Mouse (Mus musculus) ES-E14 (cell line): ENCODE measurements around the gene Cdc26. TPM values are rescaled to one million over a fixed set of nuclear protein-coding genes. Genes with fewer than 3 reads are reported as not detected.

Source experiments
- DNase-seq: peaks from one replicate; pipeline ENCODE4 v3.0.0-alpha.2; 2013; ENCODE audit warnings: low read depth, low spot score
- H3K27ac ChIP-seq: 2 replicates; pipeline ENCODE4 v1.5.1; 2012; ENCODE audit warnings: low read depth, mild to moderate bottlenecking, low read length, moderate library complexity, mixed read lengths; ENCODE audit not compliant: poor library complexity, insufficient read depth, severe bottlenecking
- H3K36me3 ChIP-seq: 2 replicates; pipeline ENCODE4 v1.6.1; 2012; ENCODE audit warnings: mild to moderate bottlenecking, low read length, moderate library complexity, mixed read lengths; ENCODE audit not compliant: control insufficient read depth, poor library complexity, insufficient read depth, severe bottlenecking
- H3K4me1 ChIP-seq, 2 experiments: fragments of 150-350 bp in 1 of 2; sonication (generic) in 1 of 2; 2 replicates each; pipeline ENCODE4 v1.6.1; 2012; ENCODE audit warnings: low read length in 2 of 2, mild to moderate bottlenecking in 1 of 2, mixed read lengths in 1 of 2; ENCODE audit not compliant: control insufficient read depth in 2 of 2, insufficient read depth in 2 of 2, poor library complexity in 1 of 2
- H3K4me3 ChIP-seq, 2 experiments: fragments of 150-350 bp in 1 of 2; sonication (generic) in 1 of 2; 2 replicates each; pipeline ENCODE4 v1.5.1; 2012; ENCODE audit warnings: low read length in 2 of 2, low read depth in 1 of 2, mild to moderate bottlenecking in 1 of 2, mixed read lengths in 1 of 2; ENCODE audit not compliant: insufficient read depth in 1 of 2, poor library complexity in 1 of 2, severe bottlenecking in 1 of 2
- H3K9ac ChIP-seq: 2 replicates; pipeline ENCODE4 v1.6.1; 2012; ENCODE audit warnings: low read depth, mild to moderate bottlenecking, low read length, mixed read lengths; ENCODE audit not compliant: poor library complexity, insufficient read depth, severe bottlenecking
- H3K9me3 ChIP-seq: fragments of 150-350 bp; sonication (generic); 2 replicates; pipeline ENCODE4 v1.6.1; 2012; ENCODE audit warnings: low read depth, mild to moderate bottlenecking, low read length; ENCODE audit not compliant: control insufficient read depth, insufficient read depth
- CHD2 ChIP-seq: IDR thresholded peaks from 2 replicates; pipeline ENCODE4 v1.6.1; 2014; ENCODE audit warnings: mild to moderate bottlenecking, low read depth, low read length, inconsistent platforms
- HCFC1 ChIP-seq: IDR thresholded peaks from 2 replicates; pipeline ENCODE4 v1.6.1; 2012; ENCODE audit warnings: low read length, inconsistent platforms, borderline replicate concordance; ENCODE audit not compliant: insufficient read depth
- MAFK ChIP-seq: IDR thresholded peaks from 2 replicates; pipeline ENCODE4 v1.6.1; 2014; ENCODE audit warnings: mild to moderate bottlenecking, low read depth, low read length, inconsistent platforms; ENCODE audit not compliant: insufficient read depth
- ZC3H11A ChIP-seq: IDR thresholded peaks from 2 replicates; pipeline ENCODE4 v1.6.1; 2012; ENCODE audit warnings: low read depth, mild to moderate bottlenecking, inconsistent platforms, low read length, borderline replicate concordance
- ZNF384 ChIP-seq: IDR thresholded peaks from 2 replicates; pipeline ENCODE4 v1.6.1; 2012; ENCODE audit warnings: low read depth, low read length, inconsistent platforms
- in situ Hi-C, 2 experiments: fragments of 600-800 bp; cut with MboI; formaldehyde crosslinking; loops; one replicate each; pipeline ENCODE4 v1.15.1; 2025; ENCODE audit warnings: low sequenced_read_pairs in 2 of 2, inconsistent platforms in 1 of 2; ENCODE audit not compliant: unreplicated experiment in 2 of 2
- total RNA-seq: library from RNA; depleted of rRNA; stranded (reverse); fragments of 300-350 nt; gene quantifications from 2 replicates; pipeline ENCODE4 v1.2.3, GENCODE M21; 2012; rRNA removed

Gene Cdc26
- total RNA-seq, 1 experiment = 69.1 TPM

DNA sequence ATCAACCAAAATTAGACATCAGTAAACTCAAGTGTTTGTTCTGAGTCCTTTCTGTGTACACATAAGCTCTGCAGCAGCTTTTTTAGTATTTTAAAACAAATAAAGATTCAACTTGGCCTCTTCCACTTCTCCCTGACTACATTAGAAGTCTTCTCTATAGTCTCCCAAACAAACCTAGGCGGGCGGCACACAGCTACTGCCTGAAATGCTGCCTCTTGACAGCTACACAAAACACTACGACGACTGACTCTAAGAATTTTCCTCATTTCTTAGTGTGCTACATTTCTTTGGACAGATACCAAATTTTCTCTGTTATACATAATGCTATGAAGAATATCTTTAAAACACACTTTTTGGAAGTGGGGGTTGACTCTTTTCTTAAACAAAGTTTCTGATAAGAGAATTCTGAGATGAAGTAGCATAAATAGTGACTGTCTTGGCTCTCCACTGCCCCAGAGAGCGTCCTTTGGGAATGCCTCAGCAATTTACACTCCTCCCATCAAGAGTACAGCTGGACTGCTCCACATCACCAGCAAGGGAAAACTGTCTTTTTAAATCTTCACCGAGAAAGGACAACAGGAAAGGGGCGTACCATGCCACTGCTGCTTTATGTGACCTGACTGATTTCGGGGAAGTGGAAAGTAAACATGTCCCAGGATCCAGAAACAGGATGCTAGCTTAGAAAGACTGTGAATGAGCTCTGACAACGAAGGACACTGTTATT is 60.7 kb downstream of the Cdc26 start:
- Histone ChIP-seq H3K9ac (no peak overlapping the region), H3K36me3 (no peaks in the 10 kb centered on the region; the same call in 1 of the 2 replicates), H3K4me1 (no peaks in the 10 kb centered on the region), H3K27ac (no peak overlapping the region), H3K4me3 (no peak overlapping the region), H3K9me3 (no peaks in the 10 kb centered on the region)
- TF ChIP-seq ZC3H11A (no peak), MAFK (no peak), ZNF384 (no peak), HCFC1 (no peak), CHD2 (no peak)
- in situ Hi-C loops = no loop called here
- DNase-seq = no peak

- no peaks in the 10 kb centered on the region; the same call in 1 of the 2 replicates for H3K36me3 ChIP-seq
- no peaks in the 10 kb centered on the region for H3K4me1 ChIP-seq
- DNase-seq = no peak
- no peak overlapping the region for H3K27ac ChIP-seq
- no peak overlapping the region for H3K4me3 ChIP-seq
- H3K9me3 ChIP-seq = no peaks in the 10 kb centered on the region
- TF ChIP-seq MAFK (no peak), ZNF384 (no peak), CHD2 (no peak), HCFC1 (no peak), ZC3H11A (no peak)
- in situ Hi-C loops = no loop called here
- no peak overlapping the region for H3K9ac ChIP-seq
Measured at GRCm38 (mm10) chr4:62345827-62346226, 62.6 kb downstream of the Cdc26 start.

GRCm38 (mm10) chr4:62344000-62344399 is 64.4 kb downstream of the Cdc26 start:
- H3K9ac ChIP-seq = no peak overlapping the region
- H3K36me3 ChIP-seq = no peaks in the 10 kb centered on the region; the same call in 1 of the 2 replicates
- no peaks in the 10 kb centered on the region for H3K9me3 ChIP-seq
- in situ Hi-C loops = no loop called here
- no peak for TF ChIP-seq CHD2
- no peak for TF ChIP-seq MAFK
- TF ChIP-seq ZC3H11A = no peak
- TF ChIP-seq HCFC1 = no peak
- no peak for TF ChIP-seq ZNF384
- H3K4me3 ChIP-seq = no peak overlapping the region
- H3K4me1 ChIP-seq = no peaks in the 10 kb centered on the region
- no peak overlapping the region for H3K27ac ChIP-seq
- peak; percentile 13 for DNase-seq

- TF ChIP-seq ZNF384 (no peak), ZC3H11A (no peak), CHD2 (no peak), HCFC1 (no peak), MAFK (no peak)
Measured at GRCm38 (mm10) chr4:62338536-62338935, 69.9 kb downstream of the Cdc26 start.

More at GRCm38 (mm10) chr4:62338536-62338935, 69.9 kb downstream of the Cdc26 start:
- in situ Hi-C loops = no loop called here
- Histone ChIP-seq H3K9me3 (no peaks in the 10 kb centered on the region), H3K27ac (no peak overlapping the region), H3K9ac (no peak overlapping the region), H3K36me3 (no peaks in the 10 kb centered on the region; the same call in 1 of the 2 replicates), H3K4me3 (no peak overlapping the region), H3K4me1 (no peaks in the 10 kb centered on the region)
- no peak for DNase-seq

Other genes with a start within 250 kb of the Cdc26 start
- gene Zfp37, start 177.6 kb downstream of the Cdc26 start, total RNA-seq = 6.2 and 7.2 TPM in 2 replicates
- gene Slc31a2, start 146.1 kb downstream of the Cdc26 start, total RNA-seq = 16.5 and 23.0 TPM in 2 replicates
- 20.3 and 20.7 TPM in 2 replicates for gene Fkbp15, start 48.1 kb downstream of the Cdc26 start, total RNA-seq
- 27.9 and 30.7 TPM in 2 replicates for gene Slc31a1, start 47.9 kb downstream of the Cdc26 start, total RNA-seq
- 27.6 and 32.6 TPM in 2 replicates for gene Prpf4, start 155 bp upstream of the Cdc26 start, total RNA-seq
- gene Rnf183, start 26.6 kb upstream of the Cdc26 start, total RNA-seq = 0.89 TPM in 1 of 2 replicates, not detected in the other
- 9.3 and 20.1 TPM in 2 replicates for gene Wdr31, start 62.3 kb upstream of the Cdc26 start, total RNA-seq
- gene Bspry, start 71.4 kb upstream of the Cdc26 start, total RNA-seq = 8.9 and 12.9 TPM in 2 replicates
- gene Hdhd3, start 94.8 kb upstream of the Cdc26 start, total RNA-seq = 0.62 and 1.2 TPM in 2 replicates
- gene Alad, start 111.3 kb upstream of the Cdc26 start, total RNA-seq = 26.3 and 27.9 TPM in 2 replicates
- gene Pole3, start 116.4 kb upstream of the Cdc26 start, total RNA-seq = 23.5 and 32.1 TPM in 2 replicates
- gene 4933430I17Rik, start 116.7 kb upstream of the Cdc26 start, total RNA-seq = 0.27 and 0.32 TPM in 2 replicates
- 7.1 and 10.0 TPM in 2 replicates for gene Rgs3, start 151.2 kb upstream of the Cdc26 start, total RNA-seq